Comparison of ENCODE assay signal across 13 mouse cellular contexts in genomic region chr7:27238568-27238967, GRCm38 (mm10).
"Had no signal": no experiment of that assay in that cellular context is flagged by ENCODE, and none has a peak within 500 bp of the region (broad histone marks: within the 10 kb centered on the region; RNA-seq: fewer than 3 reads in every experiment).

No protein-coding gene starts in this region.

- H3K27ac ChIP-seq: hindbrain, postnatal 0 days; layer of hippocampus, adult 2 months; limb, embryonic 13.5 days; liver, embryonic 14.5 days; midbrain, embryonic 12.5 days; neural tube, embryonic 15.5 days had no signal

- ATAC-seq: hindbrain, postnatal 0 days had no signal

- H3K4me2 ChIP-seq: limb, embryonic 13.5 days; midbrain, embryonic 12.5 days; neural tube, embryonic 15.5 days had no signal

- H3K27me3 ChIP-seq: limb, embryonic 13.5 days; midbrain, embryonic 12.5 days; neural tube, embryonic 15.5 days had no signal

- H3K4me3 ChIP-seq: layer of hippocampus, adult 2 months; limb, embryonic 13.5 days; midbrain, embryonic 12.5 days; myocyte; neural tube, embryonic 15.5 days had no signal

- H3K9ac ChIP-seq: limb, embryonic 13.5 days; liver, embryonic 14.5 days; midbrain, embryonic 12.5 days; neural tube, embryonic 15.5 days had no signal

- H3K9me3 ChIP-seq: limb, embryonic 13.5 days; midbrain, embryonic 12.5 days; neural tube, embryonic 15.5 days had no signal

- DNase-seq: kidney, adult 18-20 months; kidney, postnatal 10 days; kidney, postnatal 4 days; left cerebral cortex, postnatal 4 days; thymus, adult 18-20 months; thymus, postnatal 14 days had no signal
